Mouse (Mus musculus) adipocyte (in vitro differentiated cells): ENCODE results near the gene Tacc2.
A peak's percentile ranks its signal among the peaks of the same experiment; 100 is the strongest.

Experiments used
- DNase-seq: peaks from one replicate; pipeline ENCODE4 v3.0.0-alpha.2; 2016; ENCODE audit warnings: low spot score

The Tacc2 gene

GRCm38 (mm10) chr7:130617591-130617990 is 40.4 kb downstream of the Tacc2 start:
- no peak for DNase-seq

- DNase-seq, result no peak
Measured at GRCm38 (mm10) chr7:130621068-130621467, 43.8 kb downstream of the Tacc2 start.

- DNase-seq, result no peak
Measured at GRCm38 (mm10) chr7:130621953-130622352, 44.7 kb downstream of the Tacc2 start.

- DNase-seq, result no peak
Measured at GRCm38 (mm10) chr7:130622359-130622758, 45.1 kb downstream of the Tacc2 start.

GRCm38 (mm10) chr7:130624299-130624698 is 47.1 kb downstream of the Tacc2 start:
- DNase-seq, result no peak

- DNase-seq, result no peak
Measured at GRCm38 (mm10) chr7:130625361-130625760, 48.1 kb downstream of the Tacc2 start.

GRCm38 (mm10) chr7:130628601-130629000 is 51.4 kb downstream of the Tacc2 start:
- no peak for DNase-seq

- DNase-seq, result no peak
Measured at GRCm38 (mm10) chr7:130629999-130630398, 52.8 kb downstream of the Tacc2 start.

GRCm38 (mm10) chr7:130630956-130631355 is 53.7 kb downstream of the Tacc2 start:
- DNase-seq, result no peak

- DNase-seq, result peak; percentile 36
Measured at GRCm38 (mm10) chr7:130631553-130632378, 54.5 kb downstream of the Tacc2 start.

GRCm38 (mm10) chr7:130632379-130632732 is 55.1 kb downstream of the Tacc2 start:
- no peak for DNase-seq

- no peak for DNase-seq
Measured at GRCm38 (mm10) chr7:130634259-130634871, 57.1 kb downstream of the Tacc2 start.

GRCm38 (mm10) chr7:130635212-130635611 is 58.0 kb downstream of the Tacc2 start:
- DNase-seq, result no peak

- DNase-seq, result peak; percentile 32
Measured at GRCm38 (mm10) chr7:130636274-130636673, 59.0 kb downstream of the Tacc2 start.

- peak; percentile 48 for DNase-seq
Measured at GRCm38 (mm10) chr7:130636902-130637301, 59.7 kb downstream of the Tacc2 start.

GRCm38 (mm10) chr7:130637811-130638210 is 60.6 kb downstream of the Tacc2 start:
- no peak for DNase-seq

- peak; percentile 39 for DNase-seq
Measured at GRCm38 (mm10) chr7:130640681-130641080, 63.4 kb downstream of the Tacc2 start.

GRCm38 (mm10) chr7:130645332-130645993 is 68.2 kb downstream of the Tacc2 start:
- DNase-seq, result peak; percentile 64

- DNase-seq, result peak; percentile 70
Measured at GRCm38 (mm10) chr7:130645994-130646761, 68.9 kb downstream of the Tacc2 start.

- peak; percentile 85 for DNase-seq
Measured at GRCm38 (mm10) chr7:130646762-130647139, 69.5 kb downstream of the Tacc2 start.

- peak; percentile 30 for DNase-seq
Measured at GRCm38 (mm10) chr7:130648061-130648460, 70.8 kb downstream of the Tacc2 start.

GRCm38 (mm10) chr7:130649257-130649656 is 72.0 kb downstream of the Tacc2 start:
- DNase-seq, result peak; percentile 54
